23 mouse cellular contexts compared by ENCODE assay signal in the genomic region with DNA sequence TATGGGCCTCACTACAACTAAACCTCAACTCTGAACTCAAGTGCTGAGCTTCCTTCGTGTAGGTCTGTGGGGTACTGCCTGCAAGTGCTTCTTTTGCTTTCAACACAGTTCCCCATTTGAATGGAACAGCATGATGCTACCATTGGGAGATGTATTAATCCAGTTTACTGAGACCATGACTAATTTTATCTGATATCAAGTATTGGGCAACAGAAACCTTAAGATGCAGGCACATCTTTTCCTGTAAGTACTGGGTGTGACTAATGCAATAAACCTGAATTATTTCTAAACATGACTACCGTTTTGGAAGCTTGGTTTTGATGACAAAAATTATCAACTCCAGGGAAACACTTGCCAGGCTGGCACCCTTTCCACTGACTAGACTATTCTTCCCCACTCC.
DNase-seq lines count a peak whose midpoint lies in the region; ATAC-seq and TF ChIP-seq lines count a peak whose summit lies in the region.
"Had no signal": no experiment of that assay in that cellular context is flagged by ENCODE, and none has a peak within 500 bp of the region (broad histone marks: within the 10 kb centered on the region; RNA-seq: fewer than 3 reads in every experiment).

No protein-coding gene starts in this region.

- intact Hi-C loops in heart, postnatal 36 days (cut with DNase I) = no loop called here

- WGBS in cerebellum, adult 2 months = 40% methylated on average over 2 of the region's 2 CpGs

- no peak overlapping the region for H3K4me3 ChIP-seq in cerebellum, adult 2 months (replicated peaks; ENCODE audit: insufficient read depth, low read depth, low read length)
- H3K4me3 ChIP-seq: embryonic facial prominence, embryonic 10.5 days; embryonic facial prominence, embryonic 12.5 days; forebrain, embryonic 13.5 days; forebrain, embryonic 15.5 days had no signal

- no peak for TF ChIP-seq CTCF in cerebellum, adult 2 months (IDR thresholded peaks at IDR 0.05; ENCODE audit: borderline replicate concordance, insufficient read depth, low read depth, low read length)

- no peaks in the 10 kb centered on the region for H3K27me3 ChIP-seq in cerebellum, adult 2 months (ENCODE audit: control insufficient read depth, insufficient read depth, low read length)
- H3K27me3 ChIP-seq: CH12.LX; embryonic facial prominence, embryonic 12.5 days; forebrain, embryonic 15.5 days; Patski had no signal

- DNase-seq in 416B (ENCODE audit: low read depth) (peak; percentile 66), MN1 (ENCODE audit: low spot score) (peak; percentile 52)
- no peak for DNase-seq in cerebellum, adult 2 months
- no peak for DNase-seq in right cerebral cortex, postnatal 4 days
- DNase-seq in heart, postnatal 36 days = no peak
- DNase-seq: adrenal gland, adult 8-10 months; adrenal gland, postnatal 14 days; adrenal gland, postnatal 36 days; B cell, adult 2 months; cerebellum, adult 11-12 months; cerebellum, adult 8-10 months; cerebellum, adult 9-11 months; cerebellum, postnatal 14 days; forebrain, postnatal 0 days had no signal

- ATAC-seq in megakaryocyte, adult 5-6 weeks (ENCODE audit: poor library complexity, severe bottlenecking) = peak; percentile 57
- ATAC-seq: activated CD4-positive, CD25-positive, alpha-beta regulatory T cell, adult 4 months; CD4-positive, CD25-positive, alpha-beta regulatory T cell, adult 4 months; forebrain, embryonic 13.5 days; forebrain, embryonic 15.5 days; forebrain, postnatal 0 days; Patski had no signal

- no peaks in the 10 kb centered on the region for H3K4me1 ChIP-seq in cerebellum, adult 2 months (ENCODE audit: control insufficient read depth, insufficient read depth, low read length)
- H3K4me1 ChIP-seq: embryonic facial prominence, embryonic 10.5 days; embryonic facial prominence, embryonic 12.5 days; forebrain, embryonic 13.5 days; forebrain, embryonic 15.5 days had no signal

- H3K27ac ChIP-seq in cerebellum, adult 2 months (ENCODE audit: insufficient read depth, low read length) = no peak overlapping the region
- H3K27ac ChIP-seq: embryonic facial prominence, embryonic 10.5 days; embryonic facial prominence, embryonic 12.5 days; forebrain, embryonic 13.5 days; forebrain, embryonic 15.5 days had no signal

- TF ChIP-seq POLR2A in cerebellum, adult 2 months (IDR thresholded peaks at IDR 0.05; ENCODE audit: borderline replicate concordance, insufficient read depth, low read length) = no peak

Comparison
In these comparisons a context has a peak if more than half of its experiments do, and no peak if none do; other contexts are left out.
1. DNase-seq: peak in 416B (single experiment) and MN1 (single experiment); none in cerebellum, adult 2 months (0 of 2), right cerebral cortex, postnatal 4 days (single experiment) and heart, postnatal 36 days (0 of 2).